Mouse (Mus musculus): ENCODE data around the gene Golt1b.
A peak's percentile ranks its signal among the peaks of the same experiment; 100 is the strongest.
"Not testable (repeated sequence)": the region's sequence is repeated elsewhere in the genome, so short reads cannot be mapped to it uniquely, and the experiment has no call there.

Golt1b gene

DNA sequence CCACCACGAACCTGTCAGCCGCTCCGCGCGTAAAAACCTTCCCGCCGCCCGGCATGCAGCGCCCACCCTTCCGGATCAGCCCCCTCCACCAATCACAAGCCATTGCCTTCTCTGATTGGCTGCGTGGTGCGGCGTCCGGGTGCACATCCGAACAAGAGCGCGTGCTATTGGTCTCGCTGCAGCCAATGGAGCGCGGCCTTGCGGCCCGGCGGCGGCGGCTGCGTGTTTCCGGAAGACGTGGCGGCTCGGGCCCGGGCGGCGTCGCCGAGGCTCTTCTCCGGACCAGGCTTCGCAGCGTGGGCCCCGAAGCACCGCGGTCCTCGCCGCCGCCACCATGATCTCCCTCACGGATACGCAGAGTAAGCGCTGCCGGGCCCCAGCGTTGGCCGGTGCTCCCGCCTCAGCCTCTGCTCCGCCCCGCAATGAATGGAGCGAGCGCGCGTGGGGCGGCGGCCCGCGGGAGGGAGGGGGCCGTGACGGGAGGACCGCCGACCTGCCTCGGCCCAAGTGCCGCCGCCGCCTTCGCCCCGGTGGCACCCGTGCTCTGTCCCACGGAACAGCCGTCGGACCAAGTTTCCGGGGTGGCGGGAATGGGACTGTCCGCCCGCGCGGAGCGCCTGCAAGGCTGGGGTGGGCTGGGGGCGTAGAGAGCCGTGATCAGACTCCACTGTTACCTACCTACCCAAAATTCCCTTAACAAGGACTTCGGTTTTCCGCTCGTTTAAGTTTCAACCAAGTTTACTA is at the start of gene Golt1b, which contains the start of gene Recql:
Gene Golt1b (plus strand): TSS at position 211 of the 744 bp plus-strand sequence.
Gene Recql (minus strand): TSS at position 77 of the 744 bp plus-strand sequence.
- DNase-seq (ENCODE audit: low spot score) = peak; percentile 99

DNA sequence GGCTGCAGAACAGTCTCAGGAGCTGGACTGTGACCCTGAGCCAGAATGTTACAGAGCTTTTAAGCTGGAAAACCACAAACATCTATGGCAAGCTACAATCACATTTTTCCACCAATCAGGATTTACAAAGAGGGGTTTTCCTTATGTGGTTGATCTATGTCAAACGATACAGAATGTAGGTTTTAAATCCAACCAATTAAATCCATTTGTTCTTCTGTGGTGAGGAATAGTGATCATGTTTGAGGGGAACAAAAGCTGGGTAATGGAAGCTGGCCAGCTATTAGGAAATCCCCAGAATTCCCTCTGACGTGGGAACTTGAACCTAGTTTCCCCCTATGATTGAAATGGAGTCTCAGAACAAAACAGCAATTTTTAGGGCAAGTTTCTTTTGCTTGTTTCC is 48.1 kb upstream of the Golt1b start:
- no peak for DNase-seq (ENCODE audit: low spot score)

DNA sequence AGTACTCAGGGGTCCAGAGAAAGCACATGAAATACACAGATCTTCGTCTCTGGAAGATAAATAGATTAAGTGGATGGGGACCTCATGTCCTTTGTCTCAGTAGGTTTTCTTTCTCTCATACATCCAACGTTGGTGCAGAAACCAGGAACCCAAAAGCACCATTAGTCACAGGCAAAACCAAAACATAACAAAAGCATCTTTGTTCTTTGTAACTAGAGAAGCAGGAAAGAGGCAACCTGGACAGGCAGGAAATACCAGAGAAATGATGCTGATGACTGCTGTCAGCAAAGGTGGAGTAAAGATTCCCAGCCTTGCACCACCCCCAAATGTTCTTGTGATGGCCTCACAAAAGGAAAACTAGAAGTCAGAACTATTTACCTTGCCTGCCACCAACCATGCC is 47.4 kb upstream of the Golt1b start:
- DNase-seq (ENCODE audit: low spot score) = no peak

DNA sequence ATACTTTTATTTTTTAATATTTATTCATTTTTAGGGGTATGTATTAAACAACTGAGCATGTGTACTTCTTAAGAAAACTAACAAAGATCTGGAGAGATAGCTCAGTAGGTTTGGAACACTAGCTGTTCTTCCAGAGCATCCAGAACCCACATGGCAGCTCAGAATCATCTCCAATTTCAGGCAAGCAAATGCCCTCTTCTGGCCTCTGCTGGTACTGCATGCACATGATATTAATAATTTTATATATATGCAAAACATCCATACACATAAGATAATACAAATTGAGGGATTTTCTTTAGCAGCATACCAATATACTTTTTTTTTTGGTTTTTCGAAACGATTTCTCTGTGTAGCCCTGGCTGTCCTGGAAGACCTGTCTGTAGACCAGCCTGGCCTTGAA is 43.5 kb upstream of the Golt1b start:
- no peak for DNase-seq (ENCODE audit: low spot score)

GRCm38 (mm10) chr6:142345440-142346038 is 41.5 kb upstream of the Golt1b start, which contains the start of gene Pyroxd1:
Pyroxd1 (plus strand) TSS chr6:142345654.
- DNase-seq (ENCODE audit: low spot score) = peak; percentile 59

DNA sequence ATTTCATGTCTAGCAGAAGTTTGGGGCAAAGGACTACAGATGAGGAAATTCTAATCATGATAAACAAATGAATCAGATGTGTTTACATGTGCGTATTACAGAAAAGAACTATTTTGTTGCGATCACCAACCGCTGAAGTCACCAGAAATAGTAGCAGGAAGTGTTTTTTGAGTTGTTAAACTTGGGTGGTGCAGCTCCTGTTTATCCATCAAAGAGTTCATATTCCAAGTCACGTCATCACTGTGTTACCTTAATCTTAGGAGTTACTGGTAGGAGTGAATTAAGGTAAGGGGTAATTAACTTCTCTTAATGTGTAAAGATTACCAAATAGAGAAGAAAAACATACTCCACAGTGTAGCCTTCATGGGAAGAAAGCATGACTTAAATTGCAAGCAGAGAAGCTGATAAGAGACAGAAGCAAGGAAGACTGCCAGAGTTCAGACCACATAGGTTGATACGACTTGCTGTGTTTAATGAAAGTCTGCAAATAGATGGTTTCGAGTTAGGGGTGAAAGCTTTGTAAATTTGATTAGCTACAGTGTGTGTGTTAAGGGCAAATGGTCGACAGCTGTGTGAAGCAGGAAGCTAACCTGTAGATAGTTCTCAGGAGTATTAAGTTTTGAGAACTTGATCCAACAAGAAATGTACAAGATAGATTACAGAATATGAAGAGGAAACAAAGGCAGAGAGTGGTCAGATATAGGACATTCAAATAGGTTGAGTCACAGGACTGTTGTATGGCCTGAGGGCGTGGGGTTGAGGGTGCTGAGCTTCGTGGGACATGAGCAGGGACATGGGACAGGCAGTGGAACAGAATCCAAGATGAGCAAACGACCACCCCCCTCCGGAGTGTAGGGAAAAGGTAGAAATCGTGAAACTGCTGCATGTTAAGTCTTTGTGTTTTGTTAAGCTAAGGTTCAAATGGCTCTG is 40.6 kb upstream of the Golt1b start:
- no peak for DNase-seq (ENCODE audit: low spot score)

DNA sequence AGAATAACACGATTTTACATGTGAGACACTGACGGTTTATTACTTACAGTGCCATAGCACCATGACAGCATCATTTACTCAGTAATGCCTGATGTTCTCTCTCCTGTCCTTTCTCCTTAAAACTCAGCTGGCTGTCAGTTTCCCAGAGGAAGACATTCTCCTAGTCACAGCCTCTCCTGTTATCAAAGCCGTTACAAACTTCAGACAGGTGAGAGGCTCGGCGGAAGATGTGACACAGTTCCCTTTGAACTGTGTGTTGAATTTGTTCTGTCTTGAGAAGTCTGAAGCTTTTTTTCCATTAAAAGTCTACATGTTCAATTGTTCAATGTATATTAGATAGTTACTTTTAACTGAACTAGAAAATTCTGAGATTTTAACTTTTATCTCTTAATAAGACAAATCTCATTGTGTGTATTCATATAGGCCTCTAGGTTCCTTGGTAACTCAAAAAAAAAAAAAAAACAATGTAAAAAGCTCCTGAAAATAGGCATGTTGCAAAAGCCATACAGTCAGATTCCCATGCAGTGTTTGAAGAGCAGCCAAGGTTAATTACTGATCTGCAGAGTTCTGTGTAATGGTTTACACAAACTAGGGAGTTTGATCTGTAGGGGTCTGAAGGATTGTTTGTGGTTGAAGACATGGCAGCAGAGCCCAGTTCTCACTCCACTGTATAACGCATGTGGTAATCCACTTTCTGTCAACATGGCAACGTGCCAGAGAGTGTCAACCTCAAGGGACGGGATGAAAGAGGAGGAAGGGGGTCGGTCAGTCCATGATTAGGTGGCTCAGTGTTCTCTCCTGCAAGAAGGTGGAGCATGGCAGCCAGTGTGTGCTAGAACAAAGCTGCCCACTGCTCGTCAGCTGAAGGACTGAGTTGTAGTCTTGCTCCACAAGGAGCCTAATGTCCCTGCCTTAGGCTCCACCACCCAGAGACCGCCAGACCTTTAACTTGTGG is 39.3 kb upstream of the Golt1b start:
- DNase-seq (ENCODE audit: low spot score) = no peak

DNA sequence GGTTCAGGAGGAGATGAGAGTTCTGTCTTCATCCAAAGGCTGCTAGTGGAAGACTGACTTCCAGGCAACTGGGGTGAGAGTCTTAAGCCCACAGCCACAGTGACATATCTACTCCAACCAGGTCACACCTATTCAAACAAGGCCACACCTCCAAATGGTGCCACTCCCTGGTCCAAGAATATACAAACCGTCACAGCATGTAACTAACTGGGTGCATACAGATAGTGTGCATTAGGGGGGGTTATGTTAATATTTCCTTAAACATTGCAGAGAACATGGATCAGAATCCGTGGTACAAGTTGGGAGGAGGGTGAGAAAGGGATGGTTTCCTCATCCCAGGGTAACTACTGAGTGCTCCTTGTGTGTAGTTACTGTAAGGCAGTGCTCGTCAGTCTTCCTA is 34.9 kb upstream of the Golt1b start:
- not testable (repeated sequence) for DNase-seq (ENCODE audit: low spot score)

GRCm38 (mm10) chr6:142357106-142357505 is 29.9 kb upstream of the Golt1b start:
- DNase-seq (ENCODE audit: low spot score) = no peak

- no peak for DNase-seq (ENCODE audit: low spot score)
These were observed 25.0 kb upstream of the Golt1b start for GRCm38 (mm10) chr6:142362036-142362435.

- no peak for DNase-seq (ENCODE audit: low spot score)
These were observed 23.9 kb upstream of the Golt1b start for GRCm38 (mm10) chr6:142363019-142363576.

GRCm38 (mm10) chr6:142365742-142366472 is 21.1 kb upstream of the Golt1b start:
- no peak for DNase-seq (ENCODE audit: low spot score)

DNA sequence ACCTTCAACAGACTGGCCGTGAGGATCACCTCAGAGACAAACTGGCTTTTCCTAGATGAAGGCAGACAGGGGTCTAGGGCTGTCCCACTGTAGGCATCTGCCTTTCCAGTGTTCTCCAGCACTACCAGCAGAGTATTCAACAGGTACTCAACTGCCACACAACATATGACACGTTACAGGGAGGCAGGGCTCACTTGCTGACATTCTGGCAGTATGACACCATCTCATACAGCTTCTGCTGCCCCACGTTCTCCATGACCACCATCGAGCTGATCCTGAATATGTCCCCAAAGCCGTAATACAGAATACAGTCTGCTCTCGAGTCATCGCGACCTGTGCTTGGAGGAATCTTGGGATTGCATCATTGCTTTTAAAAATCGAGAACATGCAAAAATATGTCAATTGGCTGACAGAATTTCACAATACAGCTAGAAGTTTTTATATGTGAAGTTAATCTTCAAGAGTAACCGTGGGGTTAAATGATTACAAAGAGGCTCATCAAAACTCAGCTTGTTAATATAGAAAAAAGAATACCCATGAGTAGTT is 20.5 kb upstream of the Golt1b start:
- DNase-seq (ENCODE audit: low spot score) = no peak

DNA sequence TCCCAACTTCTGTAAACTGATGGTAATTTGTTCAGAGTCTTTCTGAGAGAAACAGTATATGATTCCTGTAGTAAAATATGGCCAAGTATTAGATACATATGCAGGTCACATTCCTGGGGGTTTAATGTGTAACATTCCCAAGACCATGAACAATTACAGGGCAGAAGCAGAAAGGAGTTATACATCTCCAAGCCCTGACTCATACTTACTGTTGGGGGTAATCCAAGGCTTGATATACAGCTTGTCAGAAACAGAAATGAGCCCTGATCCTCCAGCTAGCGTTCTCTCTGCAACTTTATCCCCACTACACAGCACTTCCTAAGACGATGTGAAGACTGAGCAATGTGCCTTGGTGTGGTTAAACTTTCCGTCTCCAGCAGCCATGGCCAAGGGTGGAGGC is 19.5 kb upstream of the Golt1b start:
- no peak for DNase-seq (ENCODE audit: low spot score)

DNA sequence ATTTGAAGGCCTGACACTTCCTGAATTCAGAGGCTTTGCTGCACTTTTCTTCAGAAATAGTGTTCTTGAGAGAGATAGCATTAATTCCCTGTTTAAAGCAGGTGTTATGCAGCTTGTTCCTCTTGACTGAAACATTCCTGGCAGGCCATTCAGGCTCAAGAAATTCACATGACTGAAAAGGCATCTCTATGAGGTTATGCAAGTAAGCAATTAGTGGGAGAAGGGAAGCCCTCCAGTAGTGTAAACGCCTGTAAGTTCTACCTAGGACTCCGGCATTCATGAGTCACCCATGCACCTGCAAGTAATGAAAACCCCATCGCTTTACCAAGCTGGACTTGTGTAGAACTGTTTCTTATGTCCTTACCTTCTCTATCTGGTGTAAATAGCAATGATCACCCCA is 17.5 kb upstream of the Golt1b start:
- no peak for DNase-seq (ENCODE audit: low spot score)

DNA sequence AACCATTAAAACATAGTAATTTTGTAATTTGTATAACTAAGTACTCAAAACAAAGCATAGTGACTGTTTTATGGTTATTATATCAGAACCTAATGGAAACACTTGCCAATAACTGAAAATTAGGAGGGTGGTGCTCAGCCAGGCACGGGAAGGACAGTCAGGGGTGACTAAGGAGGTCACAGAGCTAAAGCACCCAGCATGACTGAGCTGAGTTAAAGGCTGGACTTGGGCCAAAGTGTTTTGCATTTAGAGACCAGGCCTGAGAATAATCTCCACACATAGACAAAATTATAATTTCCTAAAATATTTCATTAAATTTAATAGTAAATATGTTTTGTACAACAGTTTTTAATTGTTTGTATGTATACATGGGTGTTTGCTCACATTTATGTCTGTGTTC is 9.9 kb upstream of the Golt1b start:
- no peak for DNase-seq (ENCODE audit: low spot score)

GRCm38 (mm10) chr6:142378576-142379330 is 8.3 kb upstream of the Golt1b start:
- DNase-seq (ENCODE audit: low spot score) = no peak

GRCm38 (mm10) chr6:142379961-142380360 is 7.1 kb upstream of the Golt1b start:
- DNase-seq (ENCODE audit: low spot score) = no peak

- no peak for DNase-seq (ENCODE audit: low spot score)
These were observed 5.4 kb upstream of the Golt1b start for GRCm38 (mm10) chr6:142381615-142382014.
